16 mouse cellular contexts compared by ENCODE assay signal in genomic region chr17:29319881-29320639, GRCm38 (mm10). TPM values are rescaled to one million over a fixed set of nuclear protein-coding genes. Genes with fewer than 3 reads are reported as not detected.
DNase-seq lines count a peak whose midpoint lies in the region; ATAC-seq and TF ChIP-seq lines count a peak whose summit lies in the region.
"Had no signal": no experiment of that assay in that cellular context is flagged by ENCODE, and none has a peak within 500 bp of the region (broad histone marks: within the 10 kb centered on the region; RNA-seq: fewer than 3 reads in every experiment).

No protein-coding gene starts in this region.

- H3K4me1 ChIP-seq in kidney, adult 2 months (ENCODE audit: control insufficient read depth, insufficient read depth, low read length) = no peaks in the 10 kb centered on the region

- whole genome bisulfite sequencing in kidney, adult 2 months = 58% methylated on average over 8 of the region's 8 CpGs

- TF ChIP-seq CTCF in kidney, adult 2 months (conservative IDR thresholded peaks at IDR 0.05; ENCODE audit: insufficient read depth, insufficient read length, low read depth, low read length) = no peak

- no peaks in the 10 kb centered on the region for H3K27me3 ChIP-seq in kidney, adult 2 months (replicated peaks; ENCODE audit: control insufficient read depth, insufficient read depth, low read length)

- peak; percentile 57 for ATAC-seq in megakaryocyte progenitor cell, adult 5-6 weeks (replicated peaks; ENCODE audit: poor library complexity)
- ATAC-seq: forebrain, embryonic 16.5 days; inflammation-experienced regulatory T-cells, adult 6 months; midbrain, embryonic 15.5 days had no signal

- peak; percentile 40 for DNase-seq in kidney, adult 2 months
- no peak for DNase-seq in kidney, postnatal 4 days
- peak; percentile 52 for DNase-seq in MN1 (ENCODE audit: low spot score)
- peak; percentile 16 for DNase-seq in c-Kit-positive CD71-positive TER-119-positive erythroid progenitor cells, embryonic 14.5 days (ENCODE audit: low spot score)
- DNase-seq in spleen, postnatal 36 days (ENCODE audit: low spot score in 2 of 2) = no peak
- no peak for DNase-seq in layer of hippocampus, postnatal 10 days (ENCODE audit: low spot score in 2 of 2)
- DNase-seq: cerebellum, adult 9-10 months; layer of hippocampus, postnatal 36 days; thymus, postnatal 25 days had no signal

- no peak overlapping the region for H3K4me3 ChIP-seq in kidney, adult 2 months (ENCODE audit: insufficient read depth, low read depth, low read length)
- H3K4me3 ChIP-seq: heart, embryonic 15.5 days; limb, embryonic 15.5 days; midbrain, embryonic 15.5 days; neural tube, embryonic 15.5 days had no signal

- no peak for TF ChIP-seq POLR2A in kidney, adult 2 months (IDR thresholded peaks at IDR 0.05; ENCODE audit: low read depth, low read length)

- no peaks in the 10 kb centered on the region for H3K36me3 ChIP-seq in kidney, adult 2 months (ENCODE audit: control insufficient read depth, insufficient read depth, low read length)
- H3K36me3 ChIP-seq: heart, embryonic 15.5 days; limb, embryonic 15.5 days; midbrain, embryonic 15.5 days; neural tube, embryonic 15.5 days had no signal

- H3K27ac ChIP-seq in kidney, adult 2 months (ENCODE audit: insufficient read depth, low read depth, low read length) = no peak overlapping the region
- H3K27ac ChIP-seq: heart, embryonic 15.5 days; limb, embryonic 15.5 days; midbrain, embryonic 15.5 days; neural tube, embryonic 15.5 days had no signal

RNA-seq across cellular contexts. Expression of gene Pi16, which starts 2.6 kb away (rescaled TPM):
- polyA plus RNA-seq in kidney, adult 2 months (2012; rRNA removed) = 18.4 and 22.2 TPM in 2 replicates
- 3.5 and 4.8 TPM in 2 replicates for total RNA-seq in megakaryocyte progenitor cell, adult 5-6 weeks (2015)
- total RNA-seq in megakaryocyte progenitor cell, adult 5-6 weeks (2017) = 5.8 and 8.5 TPM in 2 replicates
- 1 to 10 TPM; 1.7 to 2.1 TPM for total RNA-seq in layer of hippocampus, postnatal 10 days (2021)

RNA-seq across cellular contexts. Expression of gene Mtch1, which starts 27.7 kb away (rescaled TPM):
- polyA plus RNA-seq in kidney, adult 2 months (2012; rRNA removed) = 375 and 393 TPM in 2 replicates
- 85.3 and 89.2 TPM in 2 replicates for total RNA-seq in megakaryocyte progenitor cell, adult 5-6 weeks (2015)
- 54.9 and 61.7 TPM in 2 replicates for total RNA-seq in megakaryocyte progenitor cell, adult 5-6 weeks (2017)
- 100 to 1,000 TPM; 505 to 511 TPM for total RNA-seq in layer of hippocampus, postnatal 10 days (2021)

RNA-seq across cellular contexts. Expression of gene Fgd2, which starts 40.7 kb away (rescaled TPM):
- polyA plus RNA-seq in kidney, adult 2 months (2012; rRNA removed) = 10.1 and 11.4 TPM in 2 replicates
- total RNA-seq in megakaryocyte progenitor cell, adult 5-6 weeks (2015) = 19.1 and 22.0 TPM in 2 replicates
- 19.6 and 28.5 TPM in 2 replicates for total RNA-seq in megakaryocyte progenitor cell, adult 5-6 weeks (2017)
- total RNA-seq in layer of hippocampus, postnatal 10 days (2021) = 10 to 100 TPM in 1 of 2 experiments, 1 to 10 TPM in 1; 7.8 to 13.0 TPM

RNA-seq across cellular contexts. Expression of gene BC004004, which starts 51.5 kb away (rescaled TPM):
- polyA plus RNA-seq in kidney, adult 2 months (2012; rRNA removed) = 219 and 228 TPM in 2 replicates
- total RNA-seq in megakaryocyte progenitor cell, adult 5-6 weeks (2015) = 85.3 and 97.7 TPM in 2 replicates
- total RNA-seq in megakaryocyte progenitor cell, adult 5-6 weeks (2017) = 84.9 and 99.2 TPM in 2 replicates
- 100 to 1,000 TPM in 1 of 2 experiments, 10 to 100 TPM in 1; 86.0 to 106 TPM for total RNA-seq in layer of hippocampus, postnatal 10 days (2021)

RNA-seq across cellular contexts. Expression of gene Ppil1, which starts 56.1 kb away (rescaled TPM):
- 21.5 and 23.5 TPM in 2 replicates for polyA plus RNA-seq in kidney, adult 2 months (2012; rRNA removed)
- 67.3 and 73.9 TPM in 2 replicates for total RNA-seq in megakaryocyte progenitor cell, adult 5-6 weeks (2015)
- total RNA-seq in megakaryocyte progenitor cell, adult 5-6 weeks (2017) = 82.0 and 103 TPM in 2 replicates
- 10 to 100 TPM; 20.9 to 21.8 TPM for total RNA-seq in layer of hippocampus, postnatal 10 days (2021)

Comparison
In these comparisons a context has a peak if more than half of its experiments do, and no peak if none do; other contexts are left out.
1. DNase-seq: peak in kidney, adult 2 months (single experiment), MN1 (single experiment) and c-Kit-positive CD71-positive TER-119-positive erythroid progenitor cells, embryonic 14.5 days (single experiment); none in kidney, postnatal 4 days (0 of 2), spleen, postnatal 36 days (0 of 2) and layer of hippocampus, postnatal 10 days (0 of 2).
2. RNA of gene Mtch1, which starts 27.7 kb away (total RNA-seq): 505 to 511 TPM in layer of hippocampus, postnatal 10 days; 54.9 to 89.2 TPM in megakaryocyte progenitor cell, adult 5-6 weeks; every median in the first group is over 4 times any median in the second.